Mouse (Mus musculus) kidney, embryonic 16.5 days (tissue): Measurements from ENCODE around the gene Ppp1r17. TPM values are rescaled to one million over a fixed set of nuclear protein-coding genes. Genes with fewer than 3 reads are reported as not detected.

Experiments
- ATAC-seq: fragments of 200-750 bp; cut with Nextera tagmentation; 2 replicates; pipeline ENCODE4 v1.8.0; 2017; ENCODE audit warnings: moderate TSS enrichment; ENCODE audit not compliant: low FRiP score, low TSS enrichment
- H3K27ac ChIP-seq: fragments of 300-500 bp; sonication (generic); 2 replicates; pipeline ENCODE4 v1.5.1; 2014; ENCODE audit warnings: low read length
- H3K27me3 ChIP-seq: fragments of 300-500 bp; sonication (generic); 2 replicates; pipeline ENCODE4 v1.6.1; 2014; ENCODE audit warnings: low read length, control low read depth, mixed read lengths; ENCODE audit not compliant: insufficient read depth
- H3K36me3 ChIP-seq: fragments of 300-500 bp; sonication (generic); 2 replicates; pipeline ENCODE4 v1.6.1; 2014; ENCODE audit warnings: low read length, control low read depth, mixed read lengths; ENCODE audit not compliant: insufficient read depth
- H3K4me1 ChIP-seq: fragments of 300-500 bp; sonication (generic); 2 replicates; pipeline ENCODE4 v1.6.1; 2014; ENCODE audit warnings: low read length, control low read depth, mixed read lengths; ENCODE audit not compliant: insufficient read depth
- H3K4me2 ChIP-seq: fragments of 300-500 bp; sonication (generic); replicated peaks from 2 replicates; pipeline ENCODE4 v1.6.1; 2014; ENCODE audit warnings: low read depth, low read length
- H3K4me3 ChIP-seq: fragments of 300-500 bp; sonication (generic); 2 replicates; pipeline ENCODE4 v1.5.1; 2014; ENCODE audit warnings: mild to moderate bottlenecking, low read length
- H3K9ac ChIP-seq: fragments of 300-500 bp; sonication (generic); replicated peaks from 2 replicates; pipeline ENCODE4 v1.6.1; 2014; ENCODE audit warnings: low read length
- H3K9me3 ChIP-seq: fragments of 300-500 bp; sonication (generic); 2 replicates; pipeline ENCODE4 v1.6.1; 2016; ENCODE audit warnings: low read length, control low read depth
- WGBS: fragments of 180-500 bp; shearing (Covaris S2); extraction: QIAGEN DNeasy Blood & Tissue Kit; methylation state at CpG from one replicate; pipeline ENCODE4 v1.1.7; 2014; 5-methylcytosine and 5-hydroxymethylcytosine counted together
- polyA plus RNA-seq: library from polyadenylated mRNA; unstranded; fragments of >200 nt; fragmentation: Nextera tagmentation; extraction: Ambion mirVana; gene quantifications from 2 replicates; pipeline ENCODE4 v1.2.1, GENCODE M21; 2015

Ppp1r17 gene
- polyA plus RNA-seq, 1 experiment from 2014 or later = 0.09 TPM

DNA sequence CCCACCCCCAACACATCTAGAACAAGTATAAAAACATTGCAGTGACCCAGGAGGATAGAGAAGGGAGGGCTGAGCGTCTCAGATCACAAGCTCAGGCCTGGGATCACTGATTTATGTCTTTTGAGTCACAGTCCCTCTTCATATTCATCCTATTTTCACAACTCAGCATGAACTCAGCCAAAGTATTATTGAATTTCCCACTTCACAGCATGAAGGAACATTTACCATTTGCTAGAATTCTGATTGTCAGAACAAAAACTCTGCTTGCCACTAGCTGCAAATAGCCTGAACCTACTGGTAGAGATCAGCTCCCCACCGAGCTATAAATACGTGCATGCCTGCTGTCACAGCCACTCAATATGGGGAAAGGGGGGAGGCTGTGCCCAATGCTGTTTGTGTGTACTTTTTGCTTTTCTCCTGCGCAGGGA lies 59.1 kb downstream of the Ppp1r17 start:
- Histone ChIP-seq H3K4me2 (no peak overlapping the region), H3K4me1 (no peaks in the 10 kb centered on the region), H3K27me3 (no peaks in the 10 kb centered on the region), H3K4me3 (no peak overlapping the region), H3K9ac (no peak overlapping the region), H3K36me3 (no peaks in the 10 kb centered on the region), H3K9me3 (no peaks in the 10 kb centered on the region), H3K27ac (no peak overlapping the region)
- WGBS = 24% methylated on average over 4 of the region's 4 CpGs
- ATAC-seq = no peak

Other genes with a start within 250 kb of the Ppp1r17 start
- 0.08 and 0.12 TPM in 2 replicates for gene Itprid1, start 180.6 kb upstream of the Ppp1r17 start, polyA plus RNA-seq